Mouse (Mus musculus) ES-E14 (cell line): ENCODE results near the gene Cptp.

Experiments
- CHD2 ChIP-seq: IDR thresholded peaks from 2 replicates; pipeline ENCODE4 v1.6.1; 2014; ENCODE audit warnings: mild to moderate bottlenecking, low read depth, low read length, inconsistent platforms
- HCFC1 ChIP-seq: IDR thresholded peaks from 2 replicates; pipeline ENCODE4 v1.6.1; 2012; ENCODE audit warnings: low read length, inconsistent platforms, borderline replicate concordance; ENCODE audit not compliant: insufficient read depth
- MAFK ChIP-seq: IDR thresholded peaks from 2 replicates; pipeline ENCODE4 v1.6.1; 2014; ENCODE audit warnings: mild to moderate bottlenecking, low read depth, low read length, inconsistent platforms; ENCODE audit not compliant: insufficient read depth
- ZC3H11A ChIP-seq: IDR thresholded peaks from 2 replicates; pipeline ENCODE4 v1.6.1; 2012; ENCODE audit warnings: low read depth, mild to moderate bottlenecking, inconsistent platforms, low read length, borderline replicate concordance

DNA sequence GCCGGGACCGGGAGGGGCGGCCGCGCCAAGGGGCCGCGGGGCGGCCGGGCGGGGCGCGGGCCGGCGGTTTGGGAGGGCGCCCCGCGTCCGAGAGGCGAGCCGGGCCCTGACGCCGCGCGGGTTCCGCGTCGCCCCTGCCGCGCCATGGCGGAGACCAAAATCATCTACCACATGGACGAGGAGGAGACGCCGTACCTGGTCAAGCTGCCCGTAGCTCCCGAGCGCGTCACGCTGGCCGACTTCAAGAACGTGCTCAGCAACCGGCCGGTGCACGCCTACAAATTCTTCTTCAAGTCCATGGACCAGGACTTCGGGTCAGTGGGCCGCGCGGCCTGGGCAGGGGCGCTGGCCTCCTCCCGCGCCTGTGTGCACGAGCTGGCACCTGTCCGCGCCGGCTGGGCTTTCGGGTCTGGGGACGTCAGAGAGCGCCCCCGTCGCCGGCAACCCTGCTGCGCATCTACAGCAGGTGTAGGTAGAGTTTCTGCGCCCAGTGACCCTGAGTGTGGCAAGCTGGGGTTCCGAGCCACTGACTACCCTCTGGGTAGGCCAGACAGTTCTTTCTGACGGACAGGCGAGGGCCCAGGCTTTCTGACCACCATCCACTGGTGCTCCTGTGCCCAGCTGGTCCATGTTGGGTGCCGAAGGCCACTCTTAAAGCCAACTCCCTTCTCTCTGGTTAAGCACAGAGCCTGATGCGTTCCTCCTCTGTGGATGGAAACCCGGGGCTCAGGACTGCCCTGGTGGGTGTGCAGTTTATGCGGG is 21.5 kb downstream of the Cptp start:
- TF ChIP-seq CHD2 (no peak), MAFK (no peak), ZC3H11A (no peak), HCFC1 (no peak)
